Mouse (Mus musculus) liver, embryonic 14.5 days (tissue): ENCODE results near the gene Cap1.

Experiments used
- CTCF ChIP-seq: IDR thresholded peaks from 2 replicates; pipeline ENCODE4 v1.5.1; 2016; ENCODE audit warnings: antibody characterized with exemption, low read depth, control low read depth
- EP300 ChIP-seq: IDR thresholded peaks from 2 replicates; pipeline ENCODE4 v1.6.1; 2016; ENCODE audit warnings: antibody characterized with exemption, low read depth

DNA sequence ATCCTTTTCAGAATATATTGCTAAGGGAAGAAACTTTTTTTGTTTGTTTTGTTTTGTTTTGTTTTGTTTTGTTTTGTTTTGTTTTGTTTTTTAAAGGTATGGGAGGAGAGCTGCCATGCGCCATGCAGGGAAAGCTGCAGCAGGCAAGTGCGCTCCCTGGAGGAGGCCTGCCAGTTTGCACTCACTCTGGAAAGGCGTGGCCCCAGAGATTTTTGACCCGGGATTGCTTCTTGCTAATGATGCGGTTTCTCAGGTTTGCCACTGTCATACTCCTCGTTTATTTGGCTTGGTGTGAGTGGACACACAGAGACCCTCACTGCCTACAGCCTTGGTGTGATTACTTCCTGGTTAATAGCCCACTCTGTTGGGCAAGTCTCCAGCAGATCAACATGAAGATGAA, 16.3 kb upstream of the Cap1 start:
- TF ChIP-seq CTCF = peak; percentile 66
- no peak for TF ChIP-seq EP300
